Mouse (Mus musculus) cerebellum, adult 2 months (tissue): ENCODE data around the gene Yod1.

Experiments
- CTCF ChIP-seq: fragments of 200-500 bp; IDR thresholded peaks from 2 replicates; pipeline ENCODE4 v1.5.1; 2011; ENCODE audit warnings: low read depth, mild to moderate bottlenecking, control low read depth, low read length, moderate library complexity, borderline replicate concordance; ENCODE audit not compliant: insufficient read depth
- POLR2A ChIP-seq: fragments of 200-500 bp; IDR thresholded peaks from 2 replicates; pipeline ENCODE4 v1.6.1; 2011; ENCODE audit warnings: low read length, control low read depth, borderline replicate concordance; ENCODE audit not compliant: insufficient read depth

DNA sequence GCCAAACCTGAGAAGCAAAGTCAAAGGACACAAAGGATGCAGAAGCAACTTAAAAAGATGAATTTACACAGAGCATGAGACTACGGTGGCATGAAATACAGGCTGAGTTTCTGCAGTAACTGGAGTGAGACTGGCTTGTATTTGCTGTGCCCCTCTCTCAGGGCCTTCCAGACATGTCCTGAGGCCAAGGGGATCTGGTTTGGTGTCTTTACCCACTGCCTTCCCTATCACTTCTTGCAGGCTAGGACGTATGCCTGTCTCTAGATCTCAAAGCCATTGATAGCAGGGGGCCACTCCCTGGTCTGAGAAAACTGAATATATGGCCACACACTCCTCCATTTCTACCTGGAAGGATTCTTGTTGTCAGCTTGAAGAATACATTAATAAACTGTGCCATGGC is 27.1 kb downstream of the Yod1 start:
- TF ChIP-seq POLR2A (no peak), CTCF (no peak)
